Mouse (Mus musculus): ENCODE results near the gene Rcl1.

DNA sequence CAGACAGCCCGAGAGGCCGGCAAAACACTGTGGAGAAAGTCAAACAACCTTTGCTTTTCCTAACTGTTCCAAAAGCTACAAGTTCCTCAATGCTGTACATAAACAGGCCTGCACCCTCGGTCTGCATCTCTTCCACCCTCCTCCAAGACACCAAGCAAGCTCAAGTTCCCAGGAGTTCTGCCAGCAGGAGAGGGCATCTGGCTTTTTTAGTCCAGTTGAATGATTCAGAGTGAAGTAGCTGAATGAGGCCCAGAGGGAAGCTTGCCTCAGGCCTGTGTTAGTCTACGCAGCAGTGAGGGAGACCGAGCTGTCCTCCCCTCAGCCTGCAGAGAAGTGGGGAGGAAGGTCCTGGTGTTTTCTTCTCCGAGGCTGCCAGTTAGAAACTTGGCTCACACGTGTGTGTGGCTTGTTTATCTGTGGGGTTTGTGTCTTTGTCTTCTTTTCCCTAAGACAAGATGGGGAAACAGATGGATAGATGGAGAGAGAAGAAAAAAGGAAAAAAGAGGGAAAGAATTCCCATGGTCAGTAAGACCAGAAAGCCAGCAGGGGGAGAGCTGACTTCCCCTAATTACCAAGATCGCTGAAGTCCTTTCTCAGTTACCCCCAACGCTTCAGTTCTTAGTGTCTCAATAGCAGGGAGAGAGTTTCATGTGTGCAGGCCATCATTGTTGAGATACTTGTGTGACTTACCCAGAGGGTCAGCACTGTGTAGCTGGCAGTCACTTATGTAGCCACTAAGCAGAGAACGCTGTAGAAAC, 38.7 kb downstream of the Rcl1 start:
- no peak for TF ChIP-seq CHD2 (IDR thresholded peaks at IDR 0.05; ENCODE audit: low read depth, low read length)
- TF ChIP-seq ZC3H11A (IDR thresholded peaks at IDR 0.05; ENCODE audit: borderline replicate concordance, low read depth, low read length), result no peak
- TF ChIP-seq HCFC1 (IDR thresholded peaks at IDR 0.05; ENCODE audit: borderline replicate concordance, insufficient read depth, low read length), result no peak
- no peak for TF ChIP-seq ZNF384 (IDR thresholded peaks at IDR 0.05; ENCODE audit: low read depth, low read length)
